Mouse (Mus musculus) hindbrain, embryonic 10.5 days (tissue): ENCODE measurements around the gene Diras2. TPM values are rescaled to one million over a fixed set of nuclear protein-coding genes. Genes with fewer than 3 reads are reported as not detected.
A peak's percentile ranks its signal among the peaks of the same experiment; 100 is the strongest.

ENCODE experiments used
- DNase-seq: peaks from one replicate; pipeline ENCODE4 v3.0.0-alpha.2; 2017; ENCODE audit warnings: low spot score
- H3K27ac ChIP-seq: fragments of 300-500 bp; sonication (generic); 2 replicates; pipeline ENCODE4 v1.5.1; 2016; ENCODE audit warnings: mild to moderate bottlenecking, moderate library complexity
- H3K27me3 ChIP-seq: fragments of 300-500 bp; sonication (generic); 2 replicates; pipeline ENCODE4 v1.6.1; 2016; ENCODE audit warnings: mild to moderate bottlenecking; ENCODE audit not compliant: poor library complexity, insufficient read depth, severe bottlenecking
- H3K36me3 ChIP-seq: fragments of 300-500 bp; sonication (generic); 2 replicates; pipeline ENCODE4 v1.6.1; 2016; ENCODE audit warnings: mild to moderate bottlenecking, moderate library complexity
- H3K4me1 ChIP-seq: fragments of 300-500 bp; sonication (generic); replicated peaks from 2 replicates; pipeline ENCODE4 v1.6.1; 2016; ENCODE audit warnings: mild to moderate bottlenecking
- H3K4me3 ChIP-seq: fragments of 300-500 bp; sonication (generic); 2 replicates; pipeline ENCODE4 v1.5.1; 2016; ENCODE audit warnings: mild to moderate bottlenecking, moderate library complexity
- H3K9me3 ChIP-seq: fragments of 300-500 bp; sonication (generic); 2 replicates; pipeline ENCODE4 v1.6.1; 2016; ENCODE audit warnings: mild to moderate bottlenecking, moderate library complexity
- WGBS: fragments of 180-500 bp; shearing (Covaris S2); methylation state at CpG from one replicate; pipeline ENCODE4 v1.1.7; 2016; 5-methylcytosine and 5-hydroxymethylcytosine counted together
- polyA plus RNA-seq: library from polyadenylated mRNA; unstranded; fragments of >200 nt; fragmentation: Nextera tagmentation; extraction: Ambion mirVana; gene quantifications from 2 replicates; pipeline ENCODE4 v1.2.1, GENCODE M21; 2016

Gene Diras2
- polyA plus RNA-seq: 0.09 and 0.29 TPM in 2 replicates

GRCm38 (mm10) chr13:52531121-52531520, at the start of gene Diras2:
TSS of gene Diras2 (minus strand) at chr13:52531279.
- H3K36me3 ChIP-seq: no peaks in the 10 kb centered on the region
- no peak for DNase-seq
- peak within 1 kb of the TSS; percentile 62 for H3K4me3 ChIP-seq
- H3K27ac ChIP-seq: peak within 1 kb of the TSS; percentile 77
- H3K9me3 ChIP-seq: no peaks in the 10 kb centered on the region
- peaks cover 39% of the 10 kb centered on the region for H3K27me3 ChIP-seq
- H3K4me1 ChIP-seq: peaks cover 9% of the 10 kb centered on the region
- WGBS: 59% methylated on average over 9 of the region's 9 CpGs

GRCm38 (mm10) chr13:52578776-52579175, 47.7 kb upstream of the Diras2 start:
- Histone ChIP-seq H3K9me3 (no peaks in the 10 kb centered on the region), H3K4me3 (no peak overlapping the region), H3K4me1 (peaks cover 31% of the 10 kb centered on the region), H3K27ac (no peak overlapping the region), H3K36me3 (no peaks in the 10 kb centered on the region), H3K27me3 (peaks cover 29% of the 10 kb centered on the region)
- 84% methylated on average over 2 of the region's 2 CpGs for WGBS
- DNase-seq: no peak

DNA sequence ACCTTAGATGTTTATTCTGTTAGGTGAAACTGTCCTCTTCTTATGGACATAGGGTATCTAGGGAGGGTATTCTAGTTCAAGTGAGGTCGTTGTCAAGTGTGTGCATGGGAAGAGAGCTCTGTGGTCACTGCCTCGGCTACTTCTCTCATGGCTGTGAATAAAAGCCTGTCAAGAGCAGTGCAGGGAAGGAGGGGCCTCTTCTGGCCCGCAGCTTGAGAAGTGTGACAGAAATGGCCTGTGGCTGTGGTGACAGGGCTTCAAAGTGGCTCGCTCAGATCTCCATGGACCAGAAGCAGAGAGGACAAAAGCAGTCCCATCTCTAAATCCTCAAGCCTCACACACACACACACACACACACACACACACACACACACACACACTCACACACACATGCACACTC, 46.9 kb upstream of the Diras2 start:
- 32% methylated on average over 4 of the region's 4 CpGs for WGBS
- Histone ChIP-seq H3K27me3 (peaks cover 25% of the 10 kb centered on the region), H3K4me3 (no peak overlapping the region), H3K27ac (peak overlapping the region; percentile 46; the same call in 1 of the 2 replicates), H3K9me3 (no peaks in the 10 kb centered on the region), H3K36me3 (no peaks in the 10 kb centered on the region), H3K4me1 (peaks cover 23% of the 10 kb centered on the region)
- DNase-seq: no peak

DNA sequence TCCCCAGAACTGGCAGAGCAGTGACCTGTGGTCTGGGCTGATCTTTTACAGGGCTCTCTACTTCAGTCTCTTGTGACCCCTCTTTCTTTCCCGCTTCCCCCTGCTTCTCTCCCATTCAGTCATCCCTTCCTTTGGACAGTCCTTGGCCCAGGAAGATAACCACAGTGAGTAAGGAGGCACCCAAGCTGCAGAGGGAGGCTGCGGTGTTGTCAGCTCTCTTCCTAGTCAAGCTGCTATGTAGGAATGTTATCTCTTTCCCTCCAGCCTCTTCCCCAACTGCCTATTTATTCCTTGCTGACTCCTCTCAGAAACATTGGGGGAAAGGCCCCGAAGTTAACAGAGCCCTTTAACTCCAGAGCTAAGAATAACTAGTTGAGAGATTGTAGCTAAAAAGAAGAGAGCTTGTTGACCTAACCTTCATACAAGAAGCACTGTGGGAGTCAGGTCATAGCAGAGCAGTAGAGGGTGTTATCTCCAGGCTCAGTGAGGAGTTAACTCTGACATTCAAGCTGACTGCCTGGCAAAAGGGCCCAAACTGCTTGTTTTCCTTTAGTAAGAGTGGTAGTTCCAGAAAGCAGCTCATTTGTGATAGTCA, 46.3 kb upstream of the Diras2 start:
- peaks cover 20% of the 10 kb centered on the region for H3K27me3 ChIP-seq
- H3K36me3 ChIP-seq: no peaks in the 10 kb centered on the region
- DNase-seq: no peak
- H3K27ac ChIP-seq: peak overlapping the region; percentile 45
- no peaks in the 10 kb centered on the region for H3K9me3 ChIP-seq
- no peak overlapping the region for H3K4me3 ChIP-seq
- peaks cover 18% of the 10 kb centered on the region for H3K4me1 ChIP-seq
- WGBS: 78% methylated on average over 3 of the region's 3 CpGs

DNA sequence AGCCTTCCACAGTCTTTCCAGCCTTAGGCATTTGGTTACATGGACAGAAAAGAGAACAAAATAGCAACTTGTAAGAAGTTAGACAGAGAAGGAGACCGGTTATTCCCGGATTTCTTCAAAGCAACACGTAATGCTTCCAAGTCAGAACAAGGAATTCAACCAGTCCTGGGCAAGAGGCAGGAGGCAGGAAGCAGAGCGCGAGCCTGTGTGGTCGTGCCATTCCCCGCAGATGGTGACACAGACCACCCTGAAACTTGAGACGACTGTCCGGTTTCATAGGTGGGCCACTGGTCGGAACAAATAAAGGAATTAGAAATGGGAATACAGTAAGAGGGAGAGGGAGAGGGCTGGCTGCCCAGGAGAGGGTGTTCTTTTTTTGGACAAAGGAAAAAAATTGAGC, 45.8 kb upstream of the Diras2 start:
- WGBS: 52% methylated on average over 10 of the region's 10 CpGs

DNA sequence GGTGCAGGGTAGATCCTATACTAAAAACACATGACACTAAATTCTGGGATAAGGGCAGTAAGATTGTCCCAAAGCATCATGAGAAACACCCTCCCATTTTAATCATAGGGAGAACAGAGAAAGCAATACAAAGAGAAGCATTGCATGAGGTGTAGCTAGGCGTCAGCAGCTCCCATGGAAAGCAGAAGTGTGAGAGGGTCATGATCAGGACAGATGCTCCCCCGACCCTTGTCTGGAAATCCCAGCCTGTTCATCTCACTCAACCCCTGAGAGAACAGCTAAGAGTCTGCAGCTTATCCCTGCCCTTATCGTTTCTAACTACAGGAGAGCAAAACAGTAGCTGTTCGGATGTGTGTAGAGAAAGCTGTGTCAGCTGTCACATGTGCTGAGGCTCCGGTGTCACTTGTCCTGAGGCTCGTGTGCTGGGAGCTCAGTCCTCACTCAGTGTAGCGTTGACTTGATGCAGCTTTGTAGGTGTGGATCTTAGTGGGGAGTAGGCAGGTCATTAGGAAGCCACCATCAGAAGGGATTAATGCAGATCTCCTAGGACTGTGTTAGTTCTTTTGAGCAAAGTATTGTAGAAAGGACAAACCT, 45.0 kb upstream of the Diras2 start:
- Histone ChIP-seq H3K27me3 (peaks cover 11% of the 10 kb centered on the region; the same call in 1 of the 2 replicates), H3K4me1 (peaks cover 18% of the 10 kb centered on the region), H3K27ac (no peak overlapping the region), H3K9me3 (no peaks in the 10 kb centered on the region), H3K4me3 (no peak overlapping the region), H3K36me3 (no peaks in the 10 kb centered on the region)
- 73% methylated on average over 7 of the region's 7 CpGs for WGBS
- no peak for DNase-seq

More for the DNA sequence above, 45.8 kb upstream of the Diras2 start:
- Histone ChIP-seq H3K9me3 (no peaks in the 10 kb centered on the region), H3K27me3 (peaks cover 15% of the 10 kb centered on the region), H3K4me3 (no peak overlapping the region), H3K27ac (peak overlapping the region; percentile 45; the same call in 1 of the 2 replicates), H3K36me3 (no peaks in the 10 kb centered on the region), H3K4me1 (peaks cover 18% of the 10 kb centered on the region)
- DNase-seq: no peak

- Histone ChIP-seq H3K4me3 (no peak overlapping the region), H3K9me3 (no peaks in the 10 kb centered on the region), H3K27me3 (peaks cover 7% of the 10 kb centered on the region; the same call in 1 of the 2 replicates), H3K27ac (no peak overlapping the region), H3K36me3 (no peaks in the 10 kb centered on the region), H3K4me1 (peaks cover 18% of the 10 kb centered on the region)
- no peak for DNase-seq
- WGBS: 83% methylated on average over 6 of the region's 6 CpGs
Measured at GRCm38 (mm10) chr13:52575483-52575882, 44.4 kb upstream of the Diras2 start.

- peaks cover 18% of the 10 kb centered on the region for H3K4me1 ChIP-seq
- no peak overlapping the region for H3K27ac ChIP-seq
- no peak overlapping the region for H3K4me3 ChIP-seq
- DNase-seq: no peak
- WGBS: 83% methylated on average over 2 of the region's 2 CpGs
- peaks cover 7% of the 10 kb centered on the region; the same call in 1 of the 2 replicates for H3K27me3 ChIP-seq
- H3K36me3 ChIP-seq: no peaks in the 10 kb centered on the region
- no peaks in the 10 kb centered on the region for H3K9me3 ChIP-seq
Measured at GRCm38 (mm10) chr13:52574311-52574710, 43.2 kb upstream of the Diras2 start.

DNA sequence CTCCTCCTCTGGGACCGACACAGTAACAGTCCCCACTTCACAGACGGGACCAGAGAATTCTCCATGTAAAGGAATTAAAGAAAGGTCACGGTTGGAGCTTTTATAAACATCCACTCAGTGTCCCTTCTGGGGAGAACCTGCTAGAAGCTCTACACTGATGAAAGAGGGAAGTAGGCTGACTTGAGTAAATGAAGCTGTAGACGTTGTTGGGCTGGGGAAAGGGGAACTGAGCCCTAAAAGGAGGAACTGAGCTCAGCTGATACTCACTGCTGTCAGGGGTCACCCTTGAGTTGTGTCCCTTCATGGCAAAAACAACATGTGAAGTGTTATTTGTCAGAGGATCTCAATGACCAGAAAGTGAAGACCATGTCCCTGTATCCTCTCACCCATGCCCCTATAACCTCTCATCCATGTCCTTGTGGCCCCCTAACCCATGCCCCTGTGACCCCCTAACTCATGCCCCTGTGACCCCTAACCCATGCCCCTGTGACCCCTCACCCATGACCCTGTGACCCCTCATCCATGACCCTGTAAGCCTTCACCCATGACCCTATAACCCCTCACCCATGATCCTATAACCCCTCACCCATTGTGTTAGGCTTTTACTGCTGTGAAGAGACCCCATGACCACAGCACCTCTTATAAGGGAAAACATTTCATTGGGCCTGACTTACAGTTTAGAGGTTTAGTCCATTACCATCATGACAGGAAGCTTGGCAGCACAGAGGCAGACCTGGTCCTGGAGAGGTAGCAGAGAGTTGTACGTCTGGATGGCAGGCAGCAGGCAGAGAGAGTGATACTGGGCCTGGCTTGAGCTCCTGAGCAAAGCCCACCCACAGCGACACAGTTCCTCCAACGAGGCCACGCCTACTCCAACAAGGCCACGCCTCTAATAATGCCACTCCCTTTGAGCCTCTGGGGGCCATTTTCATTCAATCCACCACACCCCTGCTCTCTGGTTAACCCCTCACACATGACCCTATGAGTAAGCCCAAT, 41.7 kb upstream of the Diras2 start:
- 75% methylated on average over 9 of the region's 9 CpGs for WGBS
- H3K27me3 ChIP-seq: peaks cover 7% of the 10 kb centered on the region; the same call in 1 of the 2 replicates
- H3K36me3 ChIP-seq: no peaks in the 10 kb centered on the region
- no peaks in the 10 kb centered on the region for H3K9me3 ChIP-seq
- H3K4me1 ChIP-seq: peaks cover 14% of the 10 kb centered on the region
- H3K4me3 ChIP-seq: no peak overlapping the region
- DNase-seq: no peak
- H3K27ac ChIP-seq: no peak overlapping the region

- Histone ChIP-seq H3K9me3 (no peaks in the 10 kb centered on the region), H3K36me3 (no peaks in the 10 kb centered on the region), H3K27ac (no peak overlapping the region), H3K4me3 (no peak overlapping the region), H3K27me3 (no peaks in the 10 kb centered on the region; the same call in 1 of the 2 replicates), H3K4me1 (peaks cover 6% of the 10 kb centered on the region)
- DNase-seq: no peak
- 84% methylated on average over 11 of the region's 11 CpGs for WGBS
Measured at GRCm38 (mm10) chr13:52571591-52572384, 40.7 kb upstream of the Diras2 start.

- Histone ChIP-seq H3K9me3 (no peaks in the 10 kb centered on the region), H3K27ac (no peak overlapping the region), H3K4me3 (no peak overlapping the region), H3K27me3 (no peaks in the 10 kb centered on the region; the same call in 1 of the 2 replicates), H3K4me1 (peaks cover 7% of the 10 kb centered on the region; the same call in 1 of the 2 replicates), H3K36me3 (no peaks in the 10 kb centered on the region)
- WGBS: 88% methylated on average over 9 of the region's 9 CpGs
- no peak for DNase-seq
Measured at GRCm38 (mm10) chr13:52570276-52570675, 39.2 kb upstream of the Diras2 start.

GRCm38 (mm10) chr13:52569194-52569769, 38.2 kb upstream of the Diras2 start:
- Histone ChIP-seq H3K27ac (no peak overlapping the region), H3K4me1 (peaks cover 13% of the 10 kb centered on the region; the same call in 1 of the 2 replicates), H3K4me3 (no peak overlapping the region), H3K9me3 (no peaks in the 10 kb centered on the region), H3K36me3 (no peaks in the 10 kb centered on the region), H3K27me3 (no peaks in the 10 kb centered on the region)
- WGBS: 81% methylated on average over 8 of the region's 8 CpGs
- no peak for DNase-seq
